Mouse (Mus musculus): ENCODE data around the gene Gm49325.
"Not testable (repeated sequence)": the region's sequence is repeated elsewhere in the genome, so short reads cannot be mapped to it uniquely, and the experiment has no call there.

Gene Gm49325

GRCm38 (mm10) chr10:77685895-77686664, 80.1 kb downstream of the Gm49325 start, which contains the start of gene Tspear:
TSS of gene Tspear (plus strand) at chr10:77686569.
- no peak for DNase-seq

GRCm38 (mm10) chr10:77687021-77687420, 81.0 kb downstream of the Gm49325 start:
- DNase-seq, result no peak

DNA sequence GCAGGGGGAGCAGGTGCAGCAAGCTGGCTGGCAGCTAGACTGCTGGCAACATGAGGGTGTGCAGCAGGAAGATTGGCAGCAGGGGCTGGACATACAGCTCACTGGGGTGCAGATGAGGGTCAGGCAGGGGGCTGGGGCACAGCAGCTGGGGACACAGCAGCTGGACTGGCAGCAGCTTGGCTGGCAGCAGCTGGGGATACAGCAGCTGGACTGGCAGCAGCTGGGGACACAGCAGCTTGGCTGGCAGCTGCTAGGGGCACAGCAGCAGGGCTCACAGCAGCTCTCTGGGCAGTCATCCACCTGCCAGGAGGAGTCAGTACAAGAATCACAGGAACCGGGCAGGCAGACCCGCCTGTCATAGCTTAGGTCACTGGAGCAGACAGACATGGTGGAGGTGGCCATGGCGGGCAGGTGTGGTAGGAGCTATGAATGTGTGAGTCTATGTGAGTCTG, 84.4 kb downstream of the Gm49325 start, which contains the start of gene Gm19402:
Gene Gm19402, minus strand, starts transcription at position 402 of the 452 bp plus-strand sequence.
- DNase-seq, result not testable (repeated sequence)

Measured in embryo, embryonic 11 days (tissue).